13 mouse cellular contexts compared by ENCODE assay signal in the genomic region with DNA sequence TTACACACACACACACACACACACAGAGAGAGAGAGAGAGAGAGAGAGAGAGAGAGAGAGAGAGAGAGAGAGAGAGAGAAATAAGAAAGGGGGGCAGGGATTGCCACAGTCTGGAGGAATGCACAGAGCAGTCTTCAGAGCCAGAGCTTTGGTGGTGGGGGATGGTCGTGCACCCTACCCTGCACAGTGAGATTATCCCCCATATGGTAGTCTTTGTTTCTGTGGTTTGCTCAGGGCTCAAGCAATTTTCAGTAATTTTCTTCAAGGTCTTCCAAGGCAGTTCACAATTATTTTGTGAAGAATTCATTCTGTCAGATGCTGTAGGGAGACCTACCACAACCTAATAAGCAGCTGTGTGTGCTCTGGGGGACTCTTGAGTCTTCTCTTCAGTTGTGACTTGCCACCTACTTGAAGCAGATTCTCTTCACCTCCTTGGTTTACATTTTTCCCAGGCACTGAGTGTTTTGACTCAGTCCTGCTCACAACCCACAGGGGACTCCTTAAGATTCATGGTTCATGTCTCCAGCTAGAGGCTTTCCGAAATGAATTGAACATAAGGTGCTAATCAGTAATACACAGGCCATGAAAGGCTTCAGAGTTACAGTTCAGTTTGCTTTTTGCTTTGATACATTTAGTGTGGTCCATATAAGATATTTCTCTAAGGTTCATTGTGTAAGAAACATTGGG. TPM values are rescaled to one million over a fixed set of nuclear protein-coding genes. Genes with fewer than 3 reads are reported as not detected.
DNase-seq lines count a peak whose midpoint lies in the region; ATAC-seq lines count a peak whose summit lies in the region.
"Had no signal": no experiment of that assay in that cellular context is flagged by ENCODE, and none has a peak within 500 bp of the region (broad histone marks: within the 10 kb centered on the region; RNA-seq: fewer than 3 reads in every experiment).

No protein-coding gene starts in this region.

- no peaks in the 10 kb centered on the region for H3K36me3 ChIP-seq in heart, embryonic 13.5 days
- no peaks in the 10 kb centered on the region for H3K36me3 ChIP-seq in lung, embryonic 16.5 days (ENCODE audit: control insufficient read depth, insufficient read depth, low read length)
- no peaks in the 10 kb centered on the region for H3K36me3 ChIP-seq in embryonic facial prominence, embryonic 14.5 days (ENCODE audit: control insufficient read depth, insufficient read depth, low read length)
- H3K36me3 ChIP-seq: hindbrain, embryonic 10.5 days had no signal

- no peak for ATAC-seq in heart, embryonic 13.5 days (ENCODE audit: extremely low read depth, insufficient number of reproducible peaks, low FRiP score, low TSS enrichment)
- peak; percentile 61; the same call in 1 of the 2 replicates for ATAC-seq in lung, embryonic 16.5 days (ENCODE audit: low read depth)
- peak; percentile 87 for ATAC-seq in embryonic facial prominence, embryonic 14.5 days (ENCODE audit: low read depth)

- DNase-seq in heart, postnatal 10 days = no peak
- DNase-seq in lung, postnatal 36 days = no peak
- DNase-seq in embryonic facial prominence, embryonic 14.5 days (ENCODE audit: low spot score) = peak; percentile 80
- DNase-seq in mesoderm, embryonic 11.5 days (ENCODE audit: low read depth, low spot score) = peak; percentile 51
- no peak for DNase-seq in layer of hippocampus, postnatal 14 days (ENCODE audit: low spot score in 2 of 2)
- no peak for DNase-seq in cerebellum, adult 18-20 months
- DNase-seq: cerebellum, postnatal 25 days; kidney, postnatal 25 days; right cerebral cortex, postnatal 14 days had no signal

- peaks cover 7% of the 10 kb centered on the region for H3K4me1 ChIP-seq in heart, embryonic 13.5 days
- peaks cover 4% of the 10 kb centered on the region; the same call in 1 of the 2 replicates for H3K4me1 ChIP-seq in lung, embryonic 16.5 days (replicated peaks; ENCODE audit: control insufficient read depth, insufficient read depth, low read length)
- peaks cover 22% of the 10 kb centered on the region for H3K4me1 ChIP-seq in embryonic facial prominence, embryonic 14.5 days (ENCODE audit: control insufficient read depth, insufficient read depth, low read length)

- no peak overlapping the region for H3K4me3 ChIP-seq in heart, embryonic 13.5 days
- no peak overlapping the region for H3K4me3 ChIP-seq in lung, embryonic 16.5 days (ENCODE audit: low read length)
- H3K4me3 ChIP-seq in embryonic facial prominence, embryonic 14.5 days (ENCODE audit: low read depth, low read length) = no peak overlapping the region
- H3K4me3 ChIP-seq: hindbrain, embryonic 10.5 days had no signal

- H3K9me3 ChIP-seq in heart, embryonic 13.5 days = 0 out of 2 replicates have a peak, but pooled peaks cover 5% of the 10 kb centered on the region
- H3K9me3 ChIP-seq in lung, embryonic 16.5 days (ENCODE audit: control insufficient read depth, low read length) = no peaks in the 10 kb centered on the region
- H3K9me3 ChIP-seq in embryonic facial prominence, embryonic 14.5 days (ENCODE audit: control insufficient read depth, low read length) = peaks cover 5% of the 10 kb centered on the region; the same call in 1 of the 2 replicates
- H3K9me3 ChIP-seq: hindbrain, embryonic 10.5 days had no signal

- no peak overlapping the region for H3K9ac ChIP-seq in heart, embryonic 13.5 days
- no peak overlapping the region for H3K9ac ChIP-seq in lung, embryonic 16.5 days (ENCODE audit: low read length)
- no peak overlapping the region for H3K9ac ChIP-seq in embryonic facial prominence, embryonic 14.5 days (ENCODE audit: low read depth, low read length)

- H3K27me3 ChIP-seq in heart, embryonic 13.5 days (replicated peaks) = no peaks in the 10 kb centered on the region
- H3K27me3 ChIP-seq in lung, embryonic 16.5 days (ENCODE audit: control insufficient read depth, insufficient read depth, low read depth, low read length) = no peaks in the 10 kb centered on the region
- no peaks in the 10 kb centered on the region for H3K27me3 ChIP-seq in embryonic facial prominence, embryonic 14.5 days (replicated peaks; ENCODE audit: control insufficient read depth, insufficient read depth, low read length)

- intact Hi-C loops in heart, postnatal 10 days (cut with DNase I) = no loop called here

- no peak overlapping the region for H3K4me2 ChIP-seq in heart, embryonic 13.5 days
- no peak overlapping the region for H3K4me2 ChIP-seq in lung, embryonic 16.5 days (ENCODE audit: low read depth, low read length)
- no peak overlapping the region for H3K4me2 ChIP-seq in embryonic facial prominence, embryonic 14.5 days (ENCODE audit: low read depth, low read length)

- H3K27ac ChIP-seq in heart, embryonic 13.5 days (replicated peaks) = 0 out of 2 replicates have a peak overlapping the region, but pooled peaks have one; percentile 28
- no peak overlapping the region for H3K27ac ChIP-seq in lung, embryonic 16.5 days (ENCODE audit: low read length)
- peak overlapping the region; percentile 63 for H3K27ac ChIP-seq in embryonic facial prominence, embryonic 14.5 days (replicated peaks; ENCODE audit: low read depth, low read length)
- H3K27ac ChIP-seq: hindbrain, embryonic 10.5 days had no signal

- 42% methylated on average over 2 of the region's 2 CpGs for WGBS in heart, embryonic 13.5 days
- 28% methylated on average over 2 of the region's 2 CpGs for WGBS in lung, embryonic 16.5 days
- WGBS in embryonic facial prominence, embryonic 14.5 days = 4% methylated on average over 2 of the region's 2 CpGs

RNA-seq across cellular contexts. Expression of gene Phldb2, which starts 18.5 kb away (rescaled TPM):
- polyA plus RNA-seq in heart, embryonic 13.5 days (2015; fragmentation: Nextera tagmentation; extraction: Ambion mirVana) = 37.2 and 38.3 TPM in 2 replicates
- 10 to 100 TPM; 39.9 to 61.7 TPM for total RNA-seq in heart, postnatal 10 days (2021)
- 57.8 and 59.4 TPM in 2 replicates for polyA plus RNA-seq in lung, embryonic 16.5 days (2015; fragmentation: Nextera tagmentation; extraction: Ambion mirVana)
- 40.2 and 47.9 TPM in 2 replicates for polyA plus RNA-seq in embryonic facial prominence, embryonic 14.5 days (2014; fragmentation: Nextera tagmentation; extraction: Ambion mirVana)
- total RNA-seq in layer of hippocampus, postnatal 14 days (2021) = 1 to 10 TPM; 6.2 to 7.8 TPM
- total RNA-seq: megakaryocyte-erythroid progenitor cell, adult 5-6 weeks had no signal

Comparison
In these comparisons a context has a peak if more than half of its experiments do, and no peak if none do; other contexts are left out.
1. DNase-seq: peak in embryonic facial prominence, embryonic 14.5 days (single experiment) and mesoderm, embryonic 11.5 days (single experiment); none in heart, postnatal 10 days (0 of 2), lung, postnatal 36 days (single experiment), layer of hippocampus, postnatal 14 days (0 of 2) and cerebellum, adult 18-20 months (0 of 2).